Mouse (Mus musculus): Measurements from ENCODE around the gene E130116L18Rik.
"Not testable (repeated sequence)": the region's sequence is repeated elsewhere in the genome, so short reads cannot be mapped to it uniquely, and the experiment has no call there.

Gene E130116L18Rik

GRCm38 (mm10) chr5:25183595-25183994, 39.4 kb downstream of the E130116L18Rik start:
- in situ Hi-C loops (cut with MboI, MseI): loop anchor here (10.0 kb wide), 1 partner anchor 641 kb away; no protein-coding TSS in a partner anchor

- in situ Hi-C loops (cut with MboI, MseI): loop anchor here (10.0 kb wide), 1 partner anchor 644 kb away; no protein-coding TSS in a partner anchor
Measured at GRCm38 (mm10) chr5:25181004-25181531, 41.9 kb downstream of the E130116L18Rik start, which contains the start of gene Galntl5. Gene Galntl5, plus strand, starts transcription at chr5:25181460.

- in situ Hi-C loops (cut with MboI, MseI): loop anchor here (10.0 kb wide), 1 partner anchor 645 kb away; no protein-coding TSS in a partner anchor
Measured at GRCm38 (mm10) chr5:25179936-25180488, 42.9 kb downstream of the E130116L18Rik start.

DNA sequence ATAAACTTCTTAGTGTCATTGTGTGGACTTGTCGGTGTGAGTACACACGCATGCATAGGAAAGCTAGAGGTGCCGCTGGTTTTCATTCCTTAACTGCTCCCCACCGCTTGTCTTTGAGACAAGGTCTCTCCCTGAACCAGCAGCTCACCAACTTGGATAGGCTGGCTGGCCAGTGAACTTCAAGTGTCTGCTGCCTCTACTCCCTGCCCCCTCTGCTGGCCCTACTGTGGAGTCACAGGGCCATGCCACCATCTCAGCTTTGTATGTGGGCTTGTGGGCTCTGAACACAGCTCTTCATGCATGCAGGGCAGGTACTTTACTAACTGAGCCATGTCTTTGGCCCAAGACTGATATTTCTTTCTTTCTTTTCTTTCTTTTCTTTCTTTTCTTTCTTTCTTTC, 43.7 kb downstream of the E130116L18Rik start:
- in situ Hi-C loops (cut with MboI, MseI): no loop called here

- in situ Hi-C loops (cut with MboI, MseI): not testable (repeated sequence)
Measured at GRCm38 (mm10) chr5:25178543-25178942, 44.4 kb downstream of the E130116L18Rik start.

GRCm38 (mm10) chr5:25177937-25178336, 45.0 kb downstream of the E130116L18Rik start:
- in situ Hi-C loops (cut with MboI, MseI): not testable (repeated sequence)

All from regulatory T cell (primary cell).